Mouse (Mus musculus) spleen, postnatal 14 days (tissue): ENCODE measurements around the gene Acsl1.

ENCODE experiments used
- DNase-seq, 2 experiments: peaks; one replicate each; pipeline ENCODE4 v3.0.0; 2021 to 2022; ENCODE audit warnings: low spot score in 2 of 2

Gene Acsl1

DNA sequence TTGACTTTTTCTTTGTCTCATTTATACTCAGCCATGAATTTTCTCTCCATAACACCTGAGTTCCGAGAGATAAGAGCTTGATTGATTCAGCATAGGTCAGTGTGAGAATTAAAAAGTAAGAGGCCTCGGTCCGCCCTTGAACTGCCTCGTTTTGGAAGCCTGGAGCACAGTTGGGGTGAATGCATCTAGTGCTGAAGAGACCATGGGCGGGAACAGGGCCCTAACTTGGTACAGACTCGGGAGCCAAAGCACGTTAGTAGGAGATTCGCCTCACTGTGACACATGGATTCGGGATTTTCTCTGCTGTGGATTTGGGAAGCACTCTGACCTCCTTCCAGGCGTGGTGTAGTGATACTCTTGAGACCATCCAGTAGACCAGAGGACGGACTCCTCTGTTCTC, 4.6 kb downstream of the Acsl1 start:
- no peak for DNase-seq

DNA sequence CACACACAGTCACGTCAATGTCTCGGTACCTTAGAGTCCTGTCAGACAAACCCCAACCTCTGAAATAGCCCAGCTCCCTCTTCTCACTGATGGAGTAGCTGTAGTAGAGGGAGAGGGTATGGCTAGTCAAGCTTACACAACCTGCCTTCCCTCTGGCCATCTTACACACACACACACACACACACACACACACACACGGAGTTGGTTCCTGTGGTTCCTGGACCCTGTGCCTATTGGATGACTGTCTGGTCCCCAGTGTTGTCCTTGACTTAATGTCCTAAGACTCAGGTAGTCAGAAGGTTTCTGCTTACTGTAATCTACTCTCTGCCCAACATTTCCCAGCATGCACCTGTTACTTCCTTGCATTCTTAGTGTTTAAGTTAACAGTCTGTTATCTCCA, 5.1 kb downstream of the Acsl1 start:
- no peak for DNase-seq

DNA sequence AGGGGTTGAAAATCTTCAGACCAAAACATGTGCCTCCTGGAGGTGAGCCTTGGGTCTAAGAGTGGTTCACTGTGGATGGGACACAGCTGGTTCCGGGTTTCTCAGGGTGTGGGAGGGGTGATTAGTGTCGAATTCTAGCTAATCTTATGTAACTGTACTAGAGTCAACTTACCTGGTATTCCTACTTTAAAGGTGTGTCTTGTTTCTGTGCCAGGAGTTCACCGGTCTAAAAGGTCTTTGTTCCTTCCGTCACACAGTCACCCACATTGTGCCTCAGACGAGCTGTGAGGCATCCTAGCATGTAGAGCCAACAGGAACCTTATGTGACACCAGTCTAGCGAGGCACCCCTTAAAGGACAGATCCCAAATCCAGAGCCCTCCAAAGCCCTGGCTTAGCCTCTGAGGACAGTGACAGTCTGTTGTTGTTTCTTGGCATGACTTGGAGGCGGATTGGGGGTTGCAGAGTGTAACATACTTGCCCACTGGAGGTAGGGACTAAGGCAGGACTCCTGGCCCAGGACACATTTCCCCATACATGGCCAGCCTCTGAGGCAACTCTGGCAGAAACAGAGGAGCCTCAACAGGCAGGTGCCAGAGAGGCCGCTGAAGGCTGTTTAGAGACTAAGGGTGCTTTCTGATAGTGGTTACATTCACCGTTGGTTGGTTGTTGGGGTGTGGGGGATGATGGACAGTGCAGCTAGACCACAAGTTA, 7.1 kb downstream of the Acsl1 start:
- no peak for DNase-seq

DNA sequence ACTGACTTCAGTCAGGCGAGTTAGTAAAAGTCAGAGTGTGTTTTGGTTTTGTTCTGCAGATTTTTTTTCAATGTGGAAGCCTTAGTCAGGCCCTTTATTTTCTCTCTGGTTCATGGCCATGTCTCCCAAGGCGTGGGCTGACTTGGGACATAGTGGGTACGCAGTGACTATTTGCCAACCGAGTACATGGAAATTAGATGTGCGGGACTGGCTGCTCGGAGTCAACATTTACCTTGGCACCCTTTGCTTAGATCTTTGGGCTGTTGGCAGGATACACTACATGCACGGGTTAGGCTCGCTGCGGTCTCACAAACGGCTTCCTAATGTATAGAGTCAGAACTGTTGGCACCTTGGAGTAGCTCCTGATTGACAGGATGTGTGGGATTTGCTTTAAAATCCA, 7.9 kb downstream of the Acsl1 start:
- DNase-seq, result no peak

DNA sequence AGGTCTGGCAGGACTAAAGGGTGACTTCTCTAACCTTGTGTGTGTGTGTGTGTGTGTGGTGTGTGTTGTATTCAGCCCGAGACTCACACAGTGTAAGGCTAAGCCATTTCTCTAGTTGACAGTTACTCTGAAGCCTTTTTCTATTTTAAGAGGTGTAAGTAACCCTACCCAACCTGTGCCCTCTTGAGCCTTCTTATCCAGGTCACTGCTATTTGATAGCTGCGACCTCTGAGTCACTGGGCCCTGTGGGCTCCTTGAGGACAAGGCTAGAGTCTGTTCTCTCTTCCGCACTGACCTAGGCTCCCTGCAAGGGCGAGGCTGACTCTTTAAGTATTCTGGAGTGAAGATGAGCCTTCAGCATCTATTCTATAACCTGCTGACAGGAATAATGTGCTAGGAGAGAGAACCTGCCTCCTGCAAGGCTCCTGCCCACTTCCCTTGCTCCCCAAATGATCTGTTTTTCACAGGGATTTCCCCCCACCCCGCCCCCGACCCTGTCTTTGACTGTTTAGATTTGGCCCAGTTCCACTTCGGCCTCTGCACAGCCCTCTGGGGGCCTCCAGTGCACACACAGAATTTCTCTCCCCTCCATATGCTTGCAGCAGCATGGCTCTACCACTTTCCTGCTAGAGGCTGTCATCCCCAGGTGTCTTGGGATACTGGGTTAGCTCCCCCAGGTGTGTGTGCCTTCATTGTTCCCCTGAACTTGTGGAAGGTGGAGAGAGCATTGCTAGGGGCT, 9.1 kb downstream of the Acsl1 start:
- DNase-seq, result no peak

DNA sequence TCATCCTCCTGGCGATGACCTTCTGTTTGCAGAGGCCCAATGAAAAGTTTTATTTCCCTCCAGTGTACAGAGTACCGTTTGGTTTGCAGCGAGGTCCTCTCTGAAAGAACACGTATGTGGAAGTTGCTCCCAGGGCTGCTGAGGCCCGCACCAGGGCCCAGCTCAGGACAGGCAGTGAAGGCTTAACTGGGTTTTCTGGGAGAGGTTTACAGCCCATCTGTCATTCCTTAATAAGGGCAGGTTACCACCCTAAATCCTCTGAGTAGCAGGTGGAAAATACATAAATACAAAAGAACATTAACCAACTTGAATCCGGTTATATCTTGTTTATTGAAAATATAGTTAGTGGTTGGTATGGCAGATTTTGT, 9.7 kb downstream of the Acsl1 start:
- DNase-seq, result no peak

DNA sequence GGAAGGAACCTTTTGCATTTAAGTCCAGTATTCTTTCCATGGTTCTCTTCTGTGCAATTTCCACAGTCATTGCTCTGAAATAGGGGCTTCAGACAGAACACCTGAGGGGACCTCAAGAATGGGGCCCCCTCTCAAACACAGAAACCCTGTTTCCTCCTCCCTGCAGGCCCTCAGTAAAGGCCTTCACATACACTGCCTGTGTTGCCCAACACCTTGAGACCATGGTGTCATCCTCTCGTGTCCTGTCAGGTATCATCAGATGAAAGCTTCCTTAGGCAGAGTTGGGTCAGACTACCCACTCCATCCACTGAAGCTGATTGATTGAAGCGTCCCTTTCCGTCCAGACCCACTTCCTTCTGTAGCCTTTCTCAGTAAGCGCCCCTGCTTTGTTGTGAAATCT, 11.9 kb downstream of the Acsl1 start:
- DNase-seq, result no peak

DNA sequence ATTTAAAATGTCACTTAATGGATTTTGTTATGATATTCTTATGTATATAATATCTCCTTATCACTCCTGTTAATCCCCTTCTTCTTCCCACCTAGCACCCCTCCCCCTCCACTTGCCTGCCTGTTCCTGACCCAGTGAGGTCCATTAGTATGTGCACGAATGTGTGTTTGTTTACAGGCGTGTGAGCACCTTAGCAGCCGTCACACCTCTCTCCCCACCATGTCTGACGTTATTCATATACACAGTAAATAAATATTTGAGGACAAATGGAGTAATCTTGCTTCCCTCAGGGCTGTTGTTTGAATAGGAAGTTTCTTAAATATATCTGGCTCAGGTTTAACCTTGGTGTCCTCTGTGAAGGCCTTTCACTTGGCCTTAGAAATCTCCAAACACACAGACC, 12.4 kb downstream of the Acsl1 start:
- DNase-seq, result no peak

DNA sequence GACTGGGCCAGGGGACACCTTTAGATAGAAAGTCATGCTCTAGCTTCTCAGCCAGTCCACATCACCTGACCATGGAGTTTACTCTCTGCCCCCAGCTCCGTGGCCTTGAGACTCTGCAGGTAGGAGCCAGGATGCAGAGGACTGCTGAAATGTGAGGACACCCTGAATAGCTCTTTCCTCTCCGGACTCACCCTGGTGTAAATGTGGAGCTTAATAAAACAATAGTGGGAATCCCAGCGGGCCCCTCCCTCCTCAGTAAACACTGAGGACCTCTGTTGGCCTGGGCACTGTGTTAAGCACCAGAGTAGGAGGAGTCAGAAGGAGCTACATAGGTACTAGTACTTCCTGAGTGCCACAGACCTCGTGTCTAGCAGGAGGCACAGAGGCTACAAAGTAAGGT, 13.2 kb downstream of the Acsl1 start:
- no peak for DNase-seq

DNA sequence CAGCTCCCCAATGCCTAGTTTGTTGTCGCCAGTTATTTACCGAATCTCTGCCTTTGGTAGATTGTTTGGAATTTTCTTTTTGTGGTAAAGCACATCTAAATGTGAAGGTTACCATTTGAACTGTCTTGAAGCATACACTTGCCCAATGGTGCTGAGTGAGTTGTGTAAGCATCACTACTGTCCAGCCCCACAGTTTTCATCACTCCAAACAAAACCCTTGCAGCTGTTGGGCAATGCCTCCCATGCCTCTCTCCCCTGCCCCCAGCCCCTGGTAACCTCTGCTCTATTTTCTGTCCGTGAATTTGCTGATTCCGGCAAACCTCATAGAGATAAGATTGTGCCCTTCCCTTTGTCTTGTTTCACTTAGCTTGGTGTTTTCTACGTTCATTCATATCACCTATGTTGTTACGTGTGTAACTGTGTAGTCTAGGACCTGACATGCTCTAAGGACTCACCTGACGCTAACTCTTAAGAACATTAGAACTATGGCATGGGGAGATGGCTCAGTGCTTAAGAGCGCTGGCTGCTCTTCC, 14.2 kb downstream of the Acsl1 start:
- DNase-seq, result no peak

DNA sequence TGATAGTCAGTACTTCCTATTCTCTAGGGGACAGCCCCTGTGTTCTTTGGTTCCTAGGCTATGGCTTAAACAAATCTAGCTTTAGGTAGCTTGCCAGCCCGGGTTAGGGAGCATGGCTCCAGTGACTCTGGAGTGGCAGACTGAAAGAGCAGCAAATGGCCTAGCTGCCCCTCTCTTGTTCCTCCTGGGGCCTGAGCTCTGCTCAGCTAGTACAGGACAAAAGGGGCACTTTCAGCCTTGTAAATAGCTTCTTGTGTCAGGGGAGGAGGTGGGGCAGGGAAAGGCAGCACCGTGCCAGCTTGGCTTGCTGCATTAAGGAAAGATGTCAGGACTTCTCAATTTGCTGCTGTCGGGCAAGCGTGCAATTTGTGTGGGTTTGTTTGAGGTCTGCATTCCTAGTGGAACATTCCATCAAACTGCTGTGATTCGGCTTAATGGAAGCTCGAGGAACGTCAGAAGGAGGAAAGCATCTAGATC, 17.3 kb downstream of the Acsl1 start:
- no peak for DNase-seq

DNA sequence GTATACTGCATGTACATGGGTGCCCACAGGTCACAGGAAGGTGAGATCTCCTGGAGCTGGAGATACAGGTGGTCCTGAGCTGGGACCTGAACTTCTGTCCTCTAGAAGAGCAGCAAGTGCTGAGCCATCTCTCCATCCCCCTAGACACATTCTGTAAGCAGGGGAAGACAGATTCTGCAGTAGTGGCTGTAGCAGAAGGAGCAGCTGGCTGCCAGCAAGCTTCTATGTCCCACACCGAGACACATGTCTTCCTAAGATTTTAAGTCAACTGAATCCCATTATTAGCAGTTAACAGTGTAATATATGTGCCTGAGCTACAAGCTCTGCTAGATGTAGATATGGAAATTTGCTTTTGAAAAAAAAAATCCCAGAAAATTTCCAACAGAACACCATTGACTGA, 18.4 kb downstream of the Acsl1 start:
- DNase-seq, result no peak

DNA sequence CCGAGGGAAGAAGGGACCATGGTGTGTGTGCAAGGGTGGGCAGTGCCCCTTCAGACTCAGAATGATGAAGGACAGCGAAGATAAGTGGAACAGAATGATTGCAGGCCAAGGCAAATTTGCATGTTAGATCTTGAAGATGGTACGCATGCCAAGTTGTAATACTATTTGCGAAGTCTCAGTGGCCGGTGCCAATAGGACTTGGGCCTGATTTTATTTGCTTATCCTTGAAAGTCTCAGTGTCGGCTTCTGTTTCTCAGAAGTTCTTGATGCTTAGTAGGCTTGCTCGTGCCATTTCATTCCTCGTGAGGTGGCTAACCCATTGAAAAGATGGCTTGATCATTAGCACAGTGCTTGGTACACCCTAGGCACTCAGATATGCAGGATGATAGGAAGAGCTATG, 19.4 kb downstream of the Acsl1 start:
- DNase-seq, result no peak

DNA sequence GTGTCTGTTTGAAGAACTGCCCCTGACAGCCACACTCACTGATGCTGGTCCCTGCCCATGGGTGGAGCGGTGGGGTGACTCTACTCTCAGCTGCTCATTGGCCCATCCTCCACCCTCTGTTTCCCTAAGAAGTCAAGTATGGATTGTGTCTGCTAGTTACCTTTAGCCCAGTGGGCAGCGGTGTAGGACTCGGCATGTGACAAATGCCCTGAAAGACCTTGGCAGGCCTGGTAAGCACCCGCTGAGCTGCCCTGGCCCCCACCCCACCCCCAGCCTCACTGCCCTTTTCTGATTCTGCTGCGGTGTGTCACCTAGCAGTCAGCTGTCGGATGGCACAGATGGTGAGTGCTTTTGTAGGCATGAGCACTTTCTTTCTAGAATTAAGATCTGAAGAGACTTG, 20.0 kb downstream of the Acsl1 start:
- DNase-seq, result no peak

DNA sequence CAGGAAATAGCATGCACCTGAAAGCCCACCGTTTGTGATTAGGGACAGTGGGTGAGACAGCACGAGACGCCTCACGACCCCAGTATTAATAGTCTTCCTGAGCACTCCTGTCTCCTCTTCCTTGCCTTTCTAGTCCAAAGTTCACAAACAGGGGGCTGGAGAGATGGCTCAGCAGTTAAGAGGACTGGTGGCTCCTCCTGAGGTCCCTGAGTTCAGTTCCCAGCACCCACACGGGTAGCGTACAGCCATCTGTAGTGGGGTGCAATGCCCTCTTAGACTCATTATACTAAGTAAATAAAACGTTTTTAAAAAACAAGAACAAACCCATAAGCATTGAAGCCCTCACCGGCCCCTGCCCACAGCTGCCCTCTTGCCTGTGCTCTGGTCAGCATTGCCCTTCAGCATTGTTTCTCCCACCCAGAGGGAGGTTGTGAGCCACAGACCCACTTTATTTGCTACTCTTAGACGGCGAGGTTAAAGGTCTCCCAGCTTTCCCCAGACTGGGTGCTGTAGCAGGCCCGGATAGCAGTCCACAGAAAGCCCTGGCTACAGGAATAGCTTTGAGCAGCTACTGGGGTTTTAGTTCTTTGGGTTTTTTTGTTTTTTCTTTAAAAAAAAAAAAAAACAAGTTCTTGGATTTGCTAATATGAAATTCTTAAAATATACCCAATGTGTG, 22.8 kb downstream of the Acsl1 start:
- DNase-seq, result no peak

DNA sequence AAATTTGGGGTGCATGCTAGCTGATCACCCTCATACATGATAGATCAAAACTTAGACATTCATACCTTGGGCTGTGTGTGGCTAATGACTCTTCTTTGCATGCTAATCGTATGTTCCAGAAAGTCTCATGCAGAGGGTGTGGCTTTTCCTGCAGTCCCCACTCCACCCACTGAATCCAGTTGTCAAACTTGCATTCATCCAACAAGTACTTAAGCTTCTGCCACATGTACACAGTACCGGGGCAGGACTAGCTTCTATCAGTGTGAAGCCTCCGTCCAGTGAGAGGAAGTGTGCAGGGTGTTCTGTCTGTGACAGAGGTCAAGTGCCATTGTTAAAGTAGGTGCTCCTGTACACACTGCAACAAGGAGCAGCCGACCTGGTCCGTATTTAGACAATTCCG, 26.0 kb downstream of the Acsl1 start:
- no peak for DNase-seq

DNA sequence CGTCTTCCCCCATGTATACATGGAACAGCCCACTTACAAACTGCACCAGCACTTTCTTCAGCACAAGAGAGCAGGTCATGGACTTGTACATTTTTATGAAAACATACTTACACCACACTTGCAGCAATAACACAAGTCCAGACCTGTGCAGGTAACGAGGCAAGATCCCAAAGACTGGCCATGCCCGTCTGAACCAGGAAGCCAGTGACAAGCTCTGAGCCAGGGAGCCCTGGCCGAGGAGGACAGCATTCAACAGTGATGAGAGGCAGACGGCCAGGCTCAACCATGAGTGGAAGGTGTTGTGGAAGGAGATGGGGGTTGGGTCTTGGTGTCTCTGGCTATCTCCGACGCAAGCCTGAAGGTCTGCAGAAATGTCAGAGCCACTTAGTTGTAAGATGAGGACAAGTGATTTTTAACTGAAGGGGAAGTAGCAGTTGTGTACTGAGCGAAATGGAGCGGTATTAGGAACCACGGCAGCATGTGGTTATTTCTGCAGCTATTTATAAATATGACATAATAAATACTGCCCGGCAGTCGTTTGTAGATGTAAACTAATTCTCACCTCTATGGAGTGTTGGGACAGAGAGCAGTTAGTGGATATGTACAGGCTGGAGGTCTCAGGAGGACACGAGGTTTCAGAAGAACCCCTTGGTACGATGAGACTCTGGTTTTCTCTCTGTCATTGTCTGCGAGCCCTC, 26.6 kb downstream of the Acsl1 start:
- no peak for DNase-seq

DNA sequence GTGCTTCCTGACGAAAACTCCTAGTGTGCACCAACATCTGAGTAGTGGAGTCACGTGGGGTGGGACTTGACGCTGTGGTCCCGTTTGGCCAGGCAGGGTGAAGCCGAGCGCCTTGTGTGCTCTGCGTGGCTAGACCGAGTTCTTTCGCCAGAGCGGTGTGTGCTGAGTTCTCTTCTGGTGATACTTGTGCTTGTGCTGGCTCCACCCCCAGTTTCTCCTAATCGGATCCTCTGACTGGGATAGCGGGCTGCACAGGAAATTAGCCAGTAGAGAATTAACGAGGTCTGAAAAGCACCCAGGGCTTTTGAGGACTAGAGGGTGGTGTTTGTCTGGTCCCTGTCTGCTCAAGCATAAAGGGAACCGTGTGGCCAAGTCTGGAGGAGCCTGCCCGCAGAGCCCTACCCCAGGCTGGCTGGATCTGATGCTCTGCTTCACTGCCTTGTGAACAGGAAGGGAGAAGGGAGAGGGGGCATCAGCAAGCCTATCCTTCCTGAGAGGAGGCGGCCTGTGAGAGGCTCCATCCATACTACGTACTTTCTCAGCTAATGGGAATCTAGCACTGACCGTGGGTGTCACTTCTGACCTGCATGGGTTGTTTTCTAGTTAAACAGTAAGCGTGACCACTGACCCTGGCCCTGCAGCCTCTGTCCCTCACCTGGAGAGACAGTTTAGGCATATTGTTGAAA, 28.7 kb downstream of the Acsl1 start:
- DNase-seq, result no peak

DNA sequence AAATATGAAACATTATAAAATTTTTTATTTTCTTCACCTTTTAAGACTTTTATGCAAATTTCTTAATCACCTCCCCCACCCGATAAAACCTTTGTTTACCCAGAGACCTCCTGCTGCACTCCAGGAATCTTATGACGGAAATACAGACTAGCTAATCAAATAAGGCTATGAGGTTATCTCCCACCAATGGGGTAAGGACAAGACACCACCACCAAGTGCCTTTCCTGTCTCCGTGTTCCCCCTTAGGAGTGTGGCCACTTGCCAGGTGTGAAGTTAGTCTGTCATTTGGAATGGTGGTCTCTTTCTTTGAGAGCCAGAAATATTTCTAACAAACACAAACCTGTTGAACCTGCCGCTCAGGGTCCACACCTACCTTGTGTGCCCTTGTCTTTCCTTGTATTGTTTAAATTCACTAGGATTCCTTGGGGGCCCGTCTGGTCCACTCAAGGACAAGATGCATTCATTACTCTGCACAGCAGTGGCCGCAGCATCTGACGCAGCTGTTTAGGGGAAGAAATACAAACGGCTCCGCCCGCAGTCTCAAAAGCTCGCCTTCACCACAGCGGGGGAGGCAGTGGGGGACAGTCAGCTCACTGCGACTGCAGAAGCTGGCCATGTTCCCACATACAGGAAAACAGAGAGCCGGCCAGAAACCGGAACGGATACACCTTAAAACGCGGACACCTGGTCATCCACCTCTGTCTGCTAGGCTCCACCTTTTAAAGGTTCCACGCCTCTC, 31.7 kb downstream of the Acsl1 start:
- no peak for DNase-seq

DNA sequence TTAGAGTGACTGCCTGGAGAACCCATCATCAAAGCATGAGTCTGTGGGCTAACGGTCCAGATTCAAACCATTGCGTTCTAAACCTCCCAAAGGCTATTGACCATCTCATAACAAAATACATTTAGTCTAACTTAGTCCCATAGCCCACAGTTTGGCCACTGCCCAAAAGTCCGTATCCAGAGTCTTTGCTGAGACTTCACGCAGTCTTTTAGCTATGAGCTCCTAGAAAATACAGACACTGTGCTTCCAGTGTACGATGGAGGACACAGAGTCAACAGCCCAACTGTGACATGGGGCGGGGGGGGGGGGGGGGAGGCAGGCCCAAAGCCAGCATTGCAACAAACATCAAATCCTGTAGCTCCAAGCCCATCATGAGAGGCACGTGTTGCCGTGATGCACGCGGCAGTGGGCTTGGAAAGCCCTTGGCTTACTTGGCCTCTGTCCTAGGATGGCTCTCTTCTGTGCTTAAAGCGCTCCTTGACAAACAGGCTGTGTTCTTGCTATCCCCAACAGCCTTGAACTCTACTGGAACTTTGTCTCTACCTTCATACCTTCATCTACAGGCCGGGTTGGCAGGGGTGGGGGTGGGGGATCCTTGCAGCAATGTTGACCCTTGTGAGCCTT, 32.3 kb downstream of the Acsl1 start:
- no peak for DNase-seq
